Mouse (Mus musculus): ENCODE results near the gene Mlf1.

The Mlf1 gene

GRCm38 (mm10) chr3:67447143-67447542 is 73.2 kb downstream of the Mlf1 start:
- no peak for DNase-seq (ENCODE audit: low read depth, low spot score)

Measured in WW6 (cell line).